Mouse (Mus musculus): ENCODE data around the gene Foxn4. TPM values are rescaled to one million over a fixed set of nuclear protein-coding genes. Genes with fewer than 3 reads are reported as not detected.

Gene Foxn4
- polyA plus RNA-seq (2012; rRNA removed) (0.09 and 0.13 TPM in 2 replicates), polyA plus RNA-seq (2014; fragmentation: Nextera tagmentation; extraction: Ambion mirVana) (not detected in 2 replicates)

DNA sequence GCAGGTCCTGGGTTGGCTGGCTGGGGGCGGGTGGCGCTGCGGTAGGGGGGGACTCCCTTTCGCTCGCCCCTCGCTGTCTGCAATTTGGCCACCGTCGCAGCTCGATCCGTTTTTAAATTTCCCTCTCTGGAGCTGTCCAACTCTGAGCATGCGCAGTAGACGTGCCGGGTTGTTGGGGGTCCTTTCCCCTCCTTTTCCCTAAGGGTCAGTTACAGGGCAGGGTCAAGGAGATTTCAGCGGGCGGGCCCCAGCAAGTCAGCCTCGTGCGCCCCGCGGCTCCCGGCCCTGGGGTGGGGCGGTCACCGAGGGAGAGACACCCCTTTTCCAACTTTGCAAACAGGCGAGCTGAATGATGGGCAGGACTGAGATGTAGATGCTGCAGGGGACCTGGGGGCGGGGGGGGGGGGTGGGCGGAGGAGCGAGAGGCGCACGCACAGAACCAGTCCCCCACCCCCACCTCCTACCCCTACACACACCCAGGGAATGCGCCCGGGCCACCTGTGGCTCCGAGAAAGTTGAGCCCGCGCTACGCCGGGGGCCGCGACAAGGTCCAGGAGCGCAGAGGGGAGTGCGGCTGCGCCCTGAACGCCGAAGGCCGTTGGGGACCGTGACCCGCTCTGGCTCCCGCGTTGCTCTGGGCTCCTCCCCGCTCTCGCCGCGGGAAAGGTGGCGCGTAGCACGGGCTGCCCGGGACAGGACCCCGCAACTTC, at the start of gene Foxn4:
Foxn4 (minus strand) TSS at position 115 of the 710 bp plus-strand sequence.
- no peaks in the 10 kb centered on the region for H3K9me3 ChIP-seq (ENCODE audit: control insufficient read depth, low read length)
- H3K9ac ChIP-seq (ENCODE audit: low read depth, low read length, severe bottlenecking): no peak within 1 kb of the TSS; the same call in 1 of the 2 replicates
- ATAC-seq (ENCODE audit: low FRiP score, low read depth) (no peak), DNase-seq (ENCODE audit: low spot score) (no peak)
- TF ChIP-seq POLR2A (IDR thresholded peaks at IDR 0.05; ENCODE audit: borderline replicate concordance, extremely low read depth, insufficient read depth, insufficient read length): no peak
- peaks cover 11% of the 10 kb centered on the region for H3K4me1 ChIP-seq (ENCODE audit: control insufficient read depth, insufficient read depth, low read length)
- no peaks in the 10 kb centered on the region for H3K36me3 ChIP-seq (ENCODE audit: control insufficient read depth, insufficient read depth, low read length)
- peak within 1 kb of the TSS; percentile 37 for H3K4me3 ChIP-seq (replicated peaks; ENCODE audit: low read length)
- WGBS: under 1% methylated on average over 29 of the region's 56 CpGs
- H3K27ac ChIP-seq (replicated peaks; ENCODE audit: low read depth, low read length): no peak within 1 kb of the TSS
- peaks cover 70% of the 10 kb centered on the region for H3K27me3 ChIP-seq (ENCODE audit: control insufficient read depth, insufficient read depth, low read length)
- H3K4me2 ChIP-seq (replicated peaks; ENCODE audit: low read depth, low read length, severe bottlenecking): peak within 1 kb of the TSS; percentile 71

DNA sequence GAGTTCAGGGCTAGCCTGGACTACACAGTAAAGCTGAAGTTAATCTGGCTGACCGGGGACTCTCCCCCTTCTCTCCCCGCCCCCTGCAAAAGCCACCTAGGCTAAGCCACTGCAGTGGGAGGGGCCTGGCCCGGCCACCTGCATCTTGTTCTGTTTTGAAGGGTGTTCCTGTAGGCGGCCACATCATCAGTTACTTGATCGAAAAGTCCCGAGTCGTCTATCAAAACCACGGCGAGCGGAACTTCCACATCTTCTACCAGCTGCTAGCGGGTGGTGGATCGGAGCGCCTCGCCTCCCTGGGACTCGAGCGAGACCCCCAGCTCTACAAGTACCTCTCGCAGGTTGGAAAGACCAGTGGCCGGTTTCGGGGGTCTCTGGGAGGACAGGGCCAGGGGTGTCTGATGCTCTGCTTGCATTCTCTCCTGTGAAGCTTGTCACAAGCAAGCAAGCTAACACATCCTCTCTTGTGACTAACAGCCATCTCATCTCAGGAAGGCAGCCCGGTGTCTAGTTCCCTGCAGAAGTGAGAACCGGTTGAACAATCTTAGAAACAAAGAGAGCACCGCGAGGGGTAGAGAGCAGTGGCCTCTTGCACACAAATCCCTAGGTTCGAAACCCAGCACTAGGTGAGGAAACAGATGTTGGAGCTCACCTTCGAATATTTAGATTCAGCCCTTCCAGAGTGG, 49.6 kb upstream of the Foxn4 start:
- Histone ChIP-seq H3K27ac (replicated peaks; ENCODE audit: low read depth, low read length) (no peak overlapping the region), H3K27me3 (ENCODE audit: control insufficient read depth, insufficient read depth, low read length) (no peaks in the 10 kb centered on the region), H3K9ac (ENCODE audit: low read depth, low read length, severe bottlenecking) (0 out of 2 replicates have a peak overlapping the region, but pooled peaks have one; percentile 1), H3K36me3 (ENCODE audit: control insufficient read depth, insufficient read depth, low read length) (no peaks in the 10 kb centered on the region), H3K4me3 (replicated peaks; ENCODE audit: low read length) (no peak overlapping the region), H3K4me2 (replicated peaks; ENCODE audit: low read depth, low read length, severe bottlenecking) (no peak overlapping the region), H3K4me1 (ENCODE audit: control insufficient read depth, insufficient read depth, low read length) (no peaks in the 10 kb centered on the region), H3K9me3 (ENCODE audit: control insufficient read depth, low read length) (no peaks in the 10 kb centered on the region)
- 63% methylated on average over 25 of the region's 25 CpGs for whole genome bisulfite sequencing
- TF ChIP-seq POLR2A (IDR thresholded peaks at IDR 0.05; ENCODE audit: borderline replicate concordance, extremely low read depth, insufficient read depth, insufficient read length): no peak
- DNase-seq (ENCODE audit: low spot score): no peak
- ATAC-seq (ENCODE audit: low FRiP score, low read depth): no peak

DNA sequence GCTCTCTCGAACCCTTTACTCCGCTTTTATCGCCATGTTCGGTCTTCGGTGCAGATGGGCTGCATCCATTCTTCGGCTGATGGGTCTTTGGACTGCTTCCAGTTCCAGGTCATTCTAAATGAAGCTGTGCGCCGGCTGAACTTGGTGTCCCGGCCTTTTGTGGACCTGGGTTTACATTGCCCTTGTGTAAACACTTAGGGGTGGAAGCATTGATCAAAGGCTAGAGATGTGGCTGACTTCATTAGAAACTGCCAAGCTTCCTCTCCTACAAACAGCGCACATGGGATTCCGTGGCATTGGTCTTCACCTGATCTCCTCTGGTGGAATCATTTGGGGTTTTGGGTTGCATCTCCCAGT, 36.1 kb upstream of the Foxn4 start:
- no peak for TF ChIP-seq POLR2A (IDR thresholded peaks at IDR 0.05; ENCODE audit: borderline replicate concordance, extremely low read depth, insufficient read depth, insufficient read length)
- ATAC-seq (ENCODE audit: low FRiP score, low read depth) (no peak), DNase-seq (ENCODE audit: low spot score) (no peak)
- H3K4me2 ChIP-seq (replicated peaks; ENCODE audit: low read depth, low read length, severe bottlenecking): no peak overlapping the region
- H3K4me3 ChIP-seq (replicated peaks; ENCODE audit: low read length): no peak overlapping the region
- WGBS: 69% methylated on average over 11 of the region's 11 CpGs
- H3K27ac ChIP-seq (replicated peaks; ENCODE audit: low read depth, low read length): no peak overlapping the region
- H3K27me3 ChIP-seq (ENCODE audit: control insufficient read depth, insufficient read depth, low read length): no peaks in the 10 kb centered on the region
- no peak overlapping the region for H3K9ac ChIP-seq (ENCODE audit: low read depth, low read length, severe bottlenecking)
- no peaks in the 10 kb centered on the region for H3K4me1 ChIP-seq (ENCODE audit: control insufficient read depth, insufficient read depth, low read length)
- H3K36me3 ChIP-seq (ENCODE audit: control insufficient read depth, insufficient read depth, low read length): no peaks in the 10 kb centered on the region
- H3K9me3 ChIP-seq (ENCODE audit: control insufficient read depth, low read length): no peaks in the 10 kb centered on the region

DNA sequence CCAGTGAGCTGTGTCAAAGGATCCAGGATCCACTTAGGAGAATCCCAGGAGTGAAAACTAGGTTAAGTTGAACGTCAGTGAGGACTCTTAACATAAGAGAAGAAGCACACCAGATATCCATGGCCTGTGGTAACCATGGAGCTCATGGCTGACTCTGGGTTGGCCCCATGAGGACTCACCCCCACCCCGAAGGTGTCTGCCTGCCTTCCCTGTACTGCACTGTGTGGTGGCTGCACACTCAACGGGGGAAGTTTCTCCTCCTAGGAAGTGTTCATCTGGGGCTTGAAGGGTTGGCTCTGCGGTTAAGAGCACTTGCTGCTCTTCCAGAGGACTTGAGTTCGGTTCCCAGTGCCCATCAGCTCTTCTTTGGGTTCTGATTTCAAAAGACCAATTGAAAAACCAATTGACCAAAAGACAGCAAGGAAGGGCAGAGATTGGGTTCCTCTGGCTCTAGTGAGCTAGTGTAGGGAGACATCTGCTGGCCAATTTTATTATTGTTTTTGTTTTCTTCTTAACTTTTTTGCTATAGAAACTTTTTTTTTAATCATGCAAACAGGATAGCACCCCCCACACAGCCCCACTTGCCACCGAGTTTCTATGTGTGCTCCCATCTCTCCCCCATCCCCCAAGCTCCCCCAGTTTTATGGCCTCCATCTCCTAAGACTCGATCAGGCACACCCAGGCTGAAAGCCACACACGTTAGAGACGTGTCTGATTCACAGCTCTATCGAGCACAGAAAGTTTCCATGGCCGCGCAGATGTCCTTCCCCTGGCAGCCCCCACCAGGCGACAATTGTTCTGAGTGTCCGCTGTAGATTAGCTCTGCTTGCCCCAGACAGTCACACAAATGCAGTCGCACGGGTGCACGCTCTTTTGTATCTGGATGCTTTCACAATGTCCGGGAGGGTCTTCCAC, 35.4 kb upstream of the Foxn4 start:
- Histone ChIP-seq H3K4me3 (replicated peaks; ENCODE audit: low read length) (no peak overlapping the region), H3K4me2 (replicated peaks; ENCODE audit: low read depth, low read length, severe bottlenecking) (no peak overlapping the region), H3K9ac (ENCODE audit: low read depth, low read length, severe bottlenecking) (no peak overlapping the region), H3K27me3 (ENCODE audit: control insufficient read depth, insufficient read depth, low read length) (no peaks in the 10 kb centered on the region), H3K4me1 (ENCODE audit: control insufficient read depth, insufficient read depth, low read length) (no peaks in the 10 kb centered on the region), H3K36me3 (ENCODE audit: control insufficient read depth, insufficient read depth, low read length) (no peaks in the 10 kb centered on the region), H3K9me3 (ENCODE audit: control insufficient read depth, low read length) (no peaks in the 10 kb centered on the region), H3K27ac (replicated peaks; ENCODE audit: low read depth, low read length) (no peak overlapping the region)
- 54% methylated on average over 18 of the region's 18 CpGs for WGBS
- no peak for TF ChIP-seq POLR2A (IDR thresholded peaks at IDR 0.05; ENCODE audit: borderline replicate concordance, extremely low read depth, insufficient read depth, insufficient read length)
- ATAC-seq (ENCODE audit: low FRiP score, low read depth) (peak; percentile 47; the same call in 1 of the 2 replicates), DNase-seq (ENCODE audit: low spot score) (peak; percentile 93)

DNA sequence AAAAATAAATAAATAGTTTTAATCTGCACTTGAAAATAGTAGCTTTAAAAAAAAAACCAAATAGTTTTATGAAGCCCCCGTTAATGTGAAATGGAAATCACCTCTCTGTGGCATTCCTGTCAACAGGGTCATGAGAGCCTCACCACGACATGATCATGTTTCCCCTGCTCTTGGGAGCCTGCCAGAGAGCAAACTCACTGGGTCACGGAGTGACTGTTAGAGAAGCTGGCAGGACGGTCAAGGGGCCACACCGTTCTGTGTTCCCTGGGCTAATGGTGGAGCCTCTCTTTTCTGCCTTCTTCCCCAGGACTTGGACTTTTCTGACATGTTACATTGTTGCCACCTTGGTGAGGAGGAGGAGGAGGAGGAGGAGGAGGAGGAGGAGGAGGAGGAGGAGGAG, 32.9 kb upstream of the Foxn4 start:
- Histone ChIP-seq H3K4me3 (replicated peaks; ENCODE audit: low read length) (no peak overlapping the region), H3K27ac (replicated peaks; ENCODE audit: low read depth, low read length) (no peak overlapping the region), H3K9ac (ENCODE audit: low read depth, low read length, severe bottlenecking) (no peak overlapping the region), H3K27me3 (ENCODE audit: control insufficient read depth, insufficient read depth, low read length) (no peaks in the 10 kb centered on the region), H3K36me3 (ENCODE audit: control insufficient read depth, insufficient read depth, low read length) (no peaks in the 10 kb centered on the region), H3K4me2 (replicated peaks; ENCODE audit: low read depth, low read length, severe bottlenecking) (no peak overlapping the region), H3K4me1 (ENCODE audit: control insufficient read depth, insufficient read depth, low read length) (no peaks in the 10 kb centered on the region), H3K9me3 (ENCODE audit: control insufficient read depth, low read length) (no peaks in the 10 kb centered on the region)
- ATAC-seq (ENCODE audit: low FRiP score, low read depth) (no peak), DNase-seq (ENCODE audit: low spot score) (no peak)
- no peak for TF ChIP-seq POLR2A (IDR thresholded peaks at IDR 0.05; ENCODE audit: borderline replicate concordance, extremely low read depth, insufficient read depth, insufficient read length)
- 54% methylated on average over 5 of the region's 5 CpGs for WGBS
